Mouse (Mus musculus): Measurements from ENCODE around the gene Arntl2. TPM values are rescaled to one million over a fixed set of nuclear protein-coding genes. Genes with fewer than 3 reads are reported as not detected.

Gene Arntl2
- total and polyA plus RNA-seq, 2 experiments = 2.4 to 6.1 TPM

DNA sequence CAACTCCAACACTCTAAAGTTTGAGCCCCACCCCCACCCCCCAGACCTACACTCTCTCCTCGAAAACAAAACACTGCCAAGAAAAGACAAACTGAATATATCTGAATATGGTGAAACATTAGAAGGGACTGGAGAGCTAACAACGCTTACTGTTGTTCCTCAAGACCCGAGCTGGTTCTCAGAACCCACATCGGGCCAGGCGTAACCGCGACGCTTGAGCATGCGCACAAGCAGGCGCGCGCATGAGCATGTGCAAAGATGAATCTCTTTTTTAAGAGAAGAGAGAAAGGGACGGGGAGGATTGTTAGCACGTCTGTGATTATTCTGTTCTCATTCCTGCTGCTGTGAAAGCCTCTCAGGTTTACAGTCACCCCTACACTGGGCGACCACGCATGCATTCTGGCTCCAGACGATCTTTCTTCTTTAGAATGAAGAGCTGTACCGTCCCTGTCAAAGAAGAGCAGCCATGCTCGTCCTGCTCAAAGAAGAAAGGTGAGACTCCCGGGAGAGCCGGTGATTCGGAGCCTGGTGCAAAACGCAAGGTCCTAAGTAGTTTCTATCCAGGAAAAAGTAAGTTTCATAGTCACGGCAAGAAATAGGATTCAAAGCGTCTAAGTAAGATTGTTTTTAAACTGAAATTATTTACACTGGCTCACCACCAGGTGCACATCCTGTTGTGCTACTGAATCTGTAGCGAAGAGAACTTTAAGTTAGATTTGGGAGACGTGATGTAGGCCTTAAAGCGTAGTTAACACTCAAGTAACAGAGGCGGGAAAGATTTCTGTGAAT lies 24.5 kb downstream of the Arntl2 start:
- TF ChIP-seq CTCF (IDR thresholded peaks at IDR 0.05; ENCODE audit: low read depth, low read length) = no peak
- TF ChIP-seq POLR2A (IDR thresholded peaks at IDR 0.05; ENCODE audit: extremely low read depth, insufficient read depth, low read length) = no peak
- Histone ChIP-seq H3K27me3 (ENCODE audit: control insufficient read depth, insufficient read depth, low read length) (no peaks in the 10 kb centered on the region), H3K79me2 (ENCODE audit: control insufficient read depth, insufficient read depth, low read length) (no peaks in the 10 kb centered on the region), H3K4me1 (ENCODE audit: control insufficient read depth, insufficient read depth, low read length) (peaks cover 3% of the 10 kb centered on the region), H3K4me3 (ENCODE audit: insufficient read depth, low read depth, low read length) (no peak overlapping the region), H3K36me3 (ENCODE audit: control insufficient read depth, insufficient read depth, low read length) (no peaks in the 10 kb centered on the region), H3K27ac (replicated peaks; ENCODE audit: insufficient read depth, low read depth, low read length) (no peak overlapping the region), H3K9ac (ENCODE audit: low read depth, low read length) (no peak overlapping the region)
- 88% methylated on average over 29 of the region's 29 CpGs for WGBS
- no peak for DNase-seq (ENCODE audit: extremely low read depth, low read depth, low spot score)

DNA sequence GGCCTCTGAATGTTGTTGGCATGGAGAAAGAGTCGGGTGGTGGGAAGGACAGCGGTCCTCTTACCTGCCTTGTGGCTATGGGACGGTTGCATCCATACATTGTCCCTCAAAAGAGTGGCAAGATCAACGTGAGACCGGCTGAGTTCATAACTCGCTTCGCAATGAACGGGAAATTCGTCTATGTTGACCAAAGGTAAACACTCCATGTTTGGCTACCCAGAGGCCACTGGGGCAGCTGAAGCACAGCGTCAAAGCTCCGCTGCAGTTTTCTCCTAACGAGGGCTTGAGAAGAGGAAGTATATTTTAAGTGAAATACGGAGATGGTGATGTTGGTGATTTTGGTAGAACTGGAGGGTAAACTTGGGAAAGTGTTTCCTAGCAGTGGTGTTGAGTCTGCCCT lies 26.1 kb downstream of the Arntl2 start:
- Histone ChIP-seq H3K79me2 (ENCODE audit: control insufficient read depth, insufficient read depth, low read length) (no peaks in the 10 kb centered on the region), H3K4me3 (ENCODE audit: insufficient read depth, low read depth, low read length) (no peak overlapping the region), H3K27ac (replicated peaks; ENCODE audit: insufficient read depth, low read depth, low read length) (no peak overlapping the region), H3K27me3 (ENCODE audit: control insufficient read depth, insufficient read depth, low read length) (no peaks in the 10 kb centered on the region), H3K4me1 (ENCODE audit: control insufficient read depth, insufficient read depth, low read length) (peaks cover 3% of the 10 kb centered on the region), H3K9ac (ENCODE audit: low read depth, low read length) (no peak overlapping the region), H3K36me3 (ENCODE audit: control insufficient read depth, insufficient read depth, low read length) (no peaks in the 10 kb centered on the region)
- TF ChIP-seq CTCF (IDR thresholded peaks at IDR 0.05; ENCODE audit: low read depth, low read length) (no peak), POLR2A (IDR thresholded peaks at IDR 0.05; ENCODE audit: extremely low read depth, insufficient read depth, low read length) (no peak)
- WGBS = 37% methylated on average over 13 of the region's 13 CpGs
- peak; percentile 60 for DNase-seq (ENCODE audit: extremely low read depth, low read depth, low spot score)

DNA sequence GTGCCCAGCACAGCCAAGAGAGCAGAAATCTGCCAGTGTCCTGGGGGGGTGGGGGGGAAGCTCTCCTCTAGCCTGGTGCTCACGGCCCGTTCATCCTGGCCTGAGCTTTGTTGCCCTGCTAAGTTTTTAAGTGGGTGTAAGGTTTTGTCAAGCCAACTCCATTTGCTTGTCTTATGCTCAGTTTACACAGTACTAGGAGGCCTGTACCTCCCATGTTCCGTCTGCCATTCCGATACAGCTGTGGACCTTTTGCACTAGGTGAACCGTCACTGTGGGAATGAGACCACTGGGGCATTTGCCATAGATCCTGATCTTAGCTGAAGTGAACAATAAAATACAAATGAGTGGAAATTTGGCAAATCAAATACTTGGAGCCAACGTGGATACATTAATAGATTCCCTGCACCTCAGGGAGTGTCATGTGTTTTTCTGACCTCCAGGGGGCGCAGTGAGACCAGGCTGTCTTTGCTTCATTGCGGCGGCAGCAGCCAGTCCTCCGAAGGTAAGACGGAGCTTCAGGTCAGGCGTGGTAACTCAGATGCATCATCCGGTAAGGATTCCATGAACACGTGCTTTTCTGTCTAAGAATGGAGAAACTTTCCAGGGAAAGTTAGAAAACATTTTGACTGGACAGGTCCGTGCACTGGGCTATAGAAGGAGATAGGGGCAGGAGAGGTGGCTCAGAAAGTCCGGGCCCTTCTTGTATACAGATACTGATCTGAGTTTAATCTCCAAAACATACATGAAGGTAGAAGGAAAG lies 29.1 kb downstream of the Arntl2 start:
- DNase-seq (ENCODE audit: extremely low read depth, low read depth, low spot score) = peak; percentile 20
- TF ChIP-seq POLR2A (IDR thresholded peaks at IDR 0.05; ENCODE audit: extremely low read depth, insufficient read depth, low read length) (no peak), CTCF (IDR thresholded peaks at IDR 0.05; ENCODE audit: low read depth, low read length) (peak; percentile 92)
- no peaks in the 10 kb centered on the region for H3K79me2 ChIP-seq (ENCODE audit: control insufficient read depth, insufficient read depth, low read length)
- peaks cover 3% of the 10 kb centered on the region for H3K4me1 ChIP-seq (ENCODE audit: control insufficient read depth, insufficient read depth, low read length)
- no peak overlapping the region for H3K9ac ChIP-seq (ENCODE audit: low read depth, low read length)
- no peak overlapping the region for H3K4me3 ChIP-seq (ENCODE audit: insufficient read depth, low read depth, low read length)
- H3K36me3 ChIP-seq (ENCODE audit: control insufficient read depth, insufficient read depth, low read length) = no peaks in the 10 kb centered on the region
- H3K27me3 ChIP-seq (ENCODE audit: control insufficient read depth, insufficient read depth, low read length) = no peaks in the 10 kb centered on the region
- 49% methylated on average over 16 of the region's 16 CpGs for WGBS
- H3K27ac ChIP-seq (replicated peaks; ENCODE audit: insufficient read depth, low read depth, low read length) = no peak overlapping the region

DNA sequence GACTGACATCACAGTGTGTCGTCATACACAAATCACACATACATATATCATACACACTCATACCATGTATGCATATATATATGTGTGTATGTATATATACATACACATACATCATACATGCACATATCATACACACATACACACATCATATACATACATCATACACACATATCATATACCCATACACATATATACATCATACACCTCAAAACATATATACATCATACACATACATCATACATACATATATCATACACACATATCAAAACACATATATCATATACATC lies 29.6 kb downstream of the Arntl2 start:
- no peak for DNase-seq (ENCODE audit: extremely low read depth, low read depth, low spot score)
- no peaks in the 10 kb centered on the region for H3K79me2 ChIP-seq (ENCODE audit: control insufficient read depth, insufficient read depth, low read length)
- no peak overlapping the region for H3K27ac ChIP-seq (replicated peaks; ENCODE audit: insufficient read depth, low read depth, low read length)
- H3K27me3 ChIP-seq (ENCODE audit: control insufficient read depth, insufficient read depth, low read length) = no peaks in the 10 kb centered on the region
- TF ChIP-seq CTCF (IDR thresholded peaks at IDR 0.05; ENCODE audit: low read depth, low read length) (no peak), POLR2A (IDR thresholded peaks at IDR 0.05; ENCODE audit: extremely low read depth, insufficient read depth, low read length) (no peak)
- H3K36me3 ChIP-seq (ENCODE audit: control insufficient read depth, insufficient read depth, low read length) = no peaks in the 10 kb centered on the region
- H3K4me3 ChIP-seq (ENCODE audit: insufficient read depth, low read depth, low read length) = no peak overlapping the region
- WGBS = 96% methylated on average over 1 of the region's 1 CpGs
- H3K9ac ChIP-seq (ENCODE audit: low read depth, low read length) = no peak overlapping the region
- peaks cover 3% of the 10 kb centered on the region for H3K4me1 ChIP-seq (ENCODE audit: control insufficient read depth, insufficient read depth, low read length)

DNA sequence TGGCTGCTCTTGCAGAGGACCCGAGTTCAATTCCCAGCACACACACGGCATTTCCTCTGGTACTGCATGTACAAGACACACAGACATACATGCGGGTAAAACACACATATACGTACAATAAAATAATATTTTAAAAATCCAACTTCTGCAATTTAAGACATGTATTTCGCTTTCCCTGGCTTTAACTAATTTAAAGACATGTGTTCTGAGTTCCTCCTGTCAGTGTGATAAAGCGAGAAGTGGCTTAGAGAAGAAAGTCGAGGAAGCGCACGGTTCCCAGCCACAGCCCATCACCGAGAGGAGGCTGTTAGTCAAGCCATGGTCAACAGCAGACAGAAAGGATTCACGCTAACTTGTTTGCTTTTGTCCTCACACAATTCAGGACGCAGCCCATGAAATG lies 35.5 kb downstream of the Arntl2 start:
- Histone ChIP-seq H3K27me3 (ENCODE audit: control insufficient read depth, insufficient read depth, low read length) (no peaks in the 10 kb centered on the region), H3K9ac (ENCODE audit: low read depth, low read length) (no peak overlapping the region), H3K27ac (replicated peaks; ENCODE audit: insufficient read depth, low read depth, low read length) (no peak overlapping the region), H3K4me1 (ENCODE audit: control insufficient read depth, insufficient read depth, low read length) (no peaks in the 10 kb centered on the region), H3K79me2 (ENCODE audit: control insufficient read depth, insufficient read depth, low read length) (no peaks in the 10 kb centered on the region), H3K4me3 (ENCODE audit: insufficient read depth, low read depth, low read length) (no peak overlapping the region), H3K36me3 (ENCODE audit: control insufficient read depth, insufficient read depth, low read length) (no peaks in the 10 kb centered on the region)
- WGBS = 89% methylated on average over 12 of the region's 12 CpGs
- no peak for TF ChIP-seq CTCF (IDR thresholded peaks at IDR 0.05; ENCODE audit: low read depth, low read length)
- no peak for DNase-seq (ENCODE audit: extremely low read depth, low read depth, low spot score)

Measured in liver, adult 2 months (tissue).